Mouse (Mus musculus) limb, embryonic 12.5 days (tissue): Measurements from ENCODE around the gene Vstm5. TPM values are rescaled to one million over a fixed set of nuclear protein-coding genes. Genes with fewer than 3 reads are reported as not detected.
A peak's percentile ranks its signal among the peaks of the same experiment; 100 is the strongest.
"Not testable (repeated sequence)": the region's sequence is repeated elsewhere in the genome, so short reads cannot be mapped to it uniquely, and the experiment has no call there.

Source experiments
- ATAC-seq: fragments of 200-750 bp; cut with Nextera tagmentation; 2 replicates; pipeline ENCODE4 v1.8.0; 2017; ENCODE audit warnings: low read depth, moderate TSS enrichment; ENCODE audit not compliant: insufficient number of reproducible peaks, insufficient read depth, low FRiP score, low TSS enrichment
- H3K27ac ChIP-seq: fragments of 300-500 bp; sonication (generic); 2 replicates; pipeline ENCODE4 v1.5.1; 2016; ENCODE audit warnings: mild to moderate bottlenecking, moderate library complexity
- H3K27me3 ChIP-seq: fragments of 300-500 bp; sonication (generic); 2 replicates; pipeline ENCODE4 v1.6.1; 2016; ENCODE audit warnings: mild to moderate bottlenecking, moderate library complexity
- H3K36me3 ChIP-seq: fragments of 300-500 bp; sonication (generic); 2 replicates; pipeline ENCODE4 v1.6.1; 2016; ENCODE audit warnings: mild to moderate bottlenecking, moderate library complexity
- H3K4me1 ChIP-seq: fragments of 300-500 bp; sonication (generic); replicated peaks from 2 replicates; pipeline ENCODE4 v1.6.1; 2016
- H3K4me2 ChIP-seq: fragments of 300-500 bp; sonication (generic); 2 replicates; pipeline ENCODE4 v1.6.1; 2016; ENCODE audit warnings: mild to moderate bottlenecking, moderate library complexity
- H3K4me3 ChIP-seq: fragments of 300-500 bp; sonication (generic); replicated peaks from 2 replicates; pipeline ENCODE4 v1.5.1; 2016; ENCODE audit warnings: mild to moderate bottlenecking
- H3K9ac ChIP-seq: fragments of 300-500 bp; sonication (generic); replicated peaks from 2 replicates; pipeline ENCODE4 v1.6.1; 2016; ENCODE audit warnings: mild to moderate bottlenecking, moderate library complexity
- H3K9me3 ChIP-seq: fragments of 300-500 bp; sonication (generic); 2 replicates; pipeline ENCODE4 v1.6.1; 2016; ENCODE audit warnings: mild to moderate bottlenecking, moderate library complexity
- WGBS: fragments of 180-500 bp; shearing (Covaris S2); methylation state at CpG from one replicate; pipeline ENCODE4 v1.1.7; 2016; 5-methylcytosine and 5-hydroxymethylcytosine counted together
- polyA plus RNA-seq: library from polyadenylated mRNA; unstranded; fragments of >200 nt; fragmentation: Nextera tagmentation; extraction: Ambion mirVana; gene quantifications from 2 replicates; pipeline ENCODE4 v1.2.1, GENCODE M21; 2016

Gene Vstm5
- polyA plus RNA-seq = 2.4 and 2.6 TPM in 2 replicates

DNA sequence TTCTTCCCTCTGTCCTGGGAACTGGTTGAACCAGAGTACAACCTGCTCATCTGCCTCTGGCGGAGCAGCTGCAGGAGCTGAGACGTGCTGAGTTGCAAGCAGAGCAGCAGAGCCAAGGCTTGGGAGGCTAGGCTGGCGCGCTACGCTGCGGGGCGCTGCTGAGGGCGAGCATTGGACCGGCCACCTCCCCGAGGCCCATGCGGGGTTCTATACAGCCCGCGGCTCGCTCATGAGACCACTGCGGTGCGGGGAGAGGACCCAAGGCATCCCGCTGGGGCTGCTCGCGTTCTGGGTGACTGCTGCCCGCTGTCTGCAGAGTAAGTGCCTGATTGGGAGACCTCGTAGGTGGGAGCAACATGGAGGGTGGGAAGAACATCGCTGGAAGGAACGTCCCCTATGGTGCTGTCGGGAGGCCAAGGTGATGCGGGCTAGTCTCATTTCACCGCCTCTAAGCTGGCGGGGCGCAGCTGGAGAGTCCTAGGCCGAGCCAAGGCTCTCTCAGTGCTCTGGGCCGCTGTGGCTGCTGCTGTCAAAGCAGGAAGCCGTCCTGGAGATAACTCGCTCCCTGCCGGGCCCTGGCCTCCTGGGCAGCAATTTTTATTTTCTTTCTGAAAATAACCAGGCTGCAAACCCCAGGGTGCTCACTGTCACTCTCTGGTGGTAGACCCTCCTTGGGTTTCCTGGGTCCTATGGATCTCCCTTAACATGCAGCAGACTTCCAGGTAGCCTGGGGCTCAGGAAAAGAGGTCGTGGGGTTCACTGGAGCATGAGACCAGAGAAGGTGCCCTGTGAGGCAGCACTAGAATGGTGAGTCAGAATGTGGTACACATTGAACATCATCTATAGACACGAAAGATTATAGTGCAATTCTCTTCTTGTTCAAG, at the start of gene Vstm5:
Gene Vstm5, plus strand, starts transcription at position 4 of the 884 bp plus-strand sequence.
- Histone ChIP-seq H3K27ac (no peak within 1 kb of the TSS), H3K4me1 (peaks cover 10% of the 10 kb centered on the region), H3K9ac (peak within 1 kb of the TSS; percentile 59)

DNA sequence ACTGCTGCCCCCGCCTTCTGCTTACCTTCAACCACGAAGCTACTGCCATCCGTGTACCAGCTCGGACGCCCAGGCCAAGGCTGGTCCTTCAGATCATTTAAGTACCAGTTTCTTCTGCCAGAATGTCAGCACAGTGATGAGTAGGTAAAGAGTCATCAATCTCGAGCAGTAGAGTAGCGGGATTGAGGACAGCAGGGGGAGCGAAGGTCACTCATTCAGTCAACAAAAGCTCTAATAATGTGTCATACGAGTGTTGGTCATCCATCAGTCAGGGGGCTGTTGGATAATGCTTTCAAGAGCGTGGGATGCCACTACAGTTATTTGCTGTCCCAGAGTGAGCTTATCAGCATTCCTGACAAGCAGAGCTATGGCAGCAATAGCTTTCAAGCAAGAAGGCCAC, 44.0 kb upstream of the Vstm5 start:
- not testable (repeated sequence) for ATAC-seq, H3K9me3 ChIP-seq, H3K9ac ChIP-seq, H3K36me3 ChIP-seq, H3K4me2 ChIP-seq, H3K4me1 ChIP-seq, H3K27me3 ChIP-seq, H3K27ac ChIP-seq, H3K4me3 ChIP-seq
- 84% methylated on average over 10 of the region's 10 CpGs for WGBS

More for the DNA sequence above, at the start of gene Vstm5:
- Histone ChIP-seq H3K9me3 (no peaks in the 10 kb centered on the region), H3K27me3 (peaks cover 31% of the 10 kb centered on the region), H3K36me3 (no peaks in the 10 kb centered on the region), H3K4me3 (peak within 1 kb of the TSS; percentile 45), H3K4me2 (peak within 1 kb of the TSS; percentile 80)
- WGBS = 6% methylated on average over 35 of the region's 35 CpGs
- peak; percentile 81 for ATAC-seq

DNA sequence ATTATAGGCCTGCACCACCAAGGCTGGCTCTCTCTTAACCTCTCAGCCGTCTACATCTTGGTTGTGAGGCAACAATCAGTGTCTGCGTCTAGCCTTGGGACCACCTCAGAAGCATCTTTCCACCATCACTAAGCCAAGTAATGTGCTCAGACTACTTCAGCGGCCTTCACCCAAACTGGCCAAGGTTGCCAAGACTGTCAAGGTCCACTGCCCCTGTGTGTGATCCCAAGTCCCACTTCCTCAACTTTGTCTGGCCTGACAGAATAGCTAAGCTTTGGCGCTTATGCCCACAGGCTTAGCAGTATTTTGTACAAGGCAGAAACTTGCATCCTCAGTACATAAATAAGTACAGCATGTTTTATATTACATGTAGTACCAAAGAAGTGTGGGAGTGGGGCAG, 32.2 kb upstream of the Vstm5 start:
- 89% methylated on average over 4 of the region's 4 CpGs for WGBS
- ATAC-seq = no peak

DNA sequence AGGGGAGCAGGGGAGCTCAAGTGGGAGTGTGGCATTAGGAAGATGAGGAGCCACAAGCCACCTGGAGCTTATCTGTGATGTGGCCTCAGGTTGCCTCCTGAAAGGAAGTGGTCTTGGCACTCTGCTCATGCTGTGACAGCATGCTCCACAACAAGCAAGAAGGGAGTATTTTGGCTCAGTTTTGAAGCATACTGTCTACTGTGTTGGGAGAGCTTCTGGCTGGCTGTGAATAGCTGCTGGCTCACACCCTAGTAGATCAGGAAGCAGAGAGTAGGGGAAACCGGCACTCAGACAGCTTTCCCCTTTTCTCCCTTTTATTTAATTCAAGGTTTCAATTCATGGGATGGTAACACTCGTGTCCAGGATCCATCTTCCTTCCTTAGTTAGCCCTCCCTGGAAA, 29.5 kb upstream of the Vstm5 start:
- no peak overlapping the region for H3K4me2 ChIP-seq
- 63% methylated on average over 2 of the region's 2 CpGs for WGBS
- H3K4me1 ChIP-seq = no peaks in the 10 kb centered on the region
- H3K9ac ChIP-seq = no peak overlapping the region
- no peaks in the 10 kb centered on the region for H3K36me3 ChIP-seq
- no peaks in the 10 kb centered on the region for H3K9me3 ChIP-seq
- H3K4me3 ChIP-seq = no peak overlapping the region
- no peak for ATAC-seq
- H3K27ac ChIP-seq = no peak overlapping the region
- no peaks in the 10 kb centered on the region for H3K27me3 ChIP-seq

More for the DNA sequence above, 32.2 kb upstream of the Vstm5 start:
- no peak overlapping the region for H3K4me2 ChIP-seq
- H3K4me1 ChIP-seq = no peaks in the 10 kb centered on the region
- H3K27me3 ChIP-seq = no peaks in the 10 kb centered on the region
- no peak overlapping the region for H3K4me3 ChIP-seq
- no peak overlapping the region for H3K9ac ChIP-seq
- no peaks in the 10 kb centered on the region for H3K9me3 ChIP-seq
- H3K27ac ChIP-seq = no peak overlapping the region
- H3K36me3 ChIP-seq = no peaks in the 10 kb centered on the region

DNA sequence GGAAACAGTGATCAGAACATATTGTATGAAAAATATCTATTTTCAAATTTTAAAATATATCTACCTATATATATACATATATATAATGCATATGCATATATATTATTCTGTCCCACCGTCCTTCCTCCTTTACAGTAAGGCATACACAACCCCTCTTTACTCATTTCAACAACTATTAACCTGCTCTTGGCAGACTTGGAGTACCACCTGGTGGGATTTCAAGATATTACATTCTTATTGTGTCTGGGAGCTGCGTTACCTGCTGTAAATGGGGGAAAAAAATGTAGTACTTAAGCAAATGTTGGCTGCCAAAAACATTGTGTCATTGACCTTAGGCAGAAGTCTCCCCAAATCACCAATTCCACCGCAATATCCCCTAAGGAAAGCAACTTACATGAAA, 27.0 kb upstream of the Vstm5 start:
- Histone ChIP-seq H3K9ac (no peak overlapping the region), H3K27me3 (no peaks in the 10 kb centered on the region), H3K36me3 (no peaks in the 10 kb centered on the region), H3K4me2 (no peak overlapping the region), H3K4me3 (no peak overlapping the region), H3K27ac (no peak overlapping the region), H3K4me1 (no peaks in the 10 kb centered on the region), H3K9me3 (no peaks in the 10 kb centered on the region)
- no peak for ATAC-seq
- 78% methylated on average over 3 of the region's 3 CpGs for WGBS

DNA sequence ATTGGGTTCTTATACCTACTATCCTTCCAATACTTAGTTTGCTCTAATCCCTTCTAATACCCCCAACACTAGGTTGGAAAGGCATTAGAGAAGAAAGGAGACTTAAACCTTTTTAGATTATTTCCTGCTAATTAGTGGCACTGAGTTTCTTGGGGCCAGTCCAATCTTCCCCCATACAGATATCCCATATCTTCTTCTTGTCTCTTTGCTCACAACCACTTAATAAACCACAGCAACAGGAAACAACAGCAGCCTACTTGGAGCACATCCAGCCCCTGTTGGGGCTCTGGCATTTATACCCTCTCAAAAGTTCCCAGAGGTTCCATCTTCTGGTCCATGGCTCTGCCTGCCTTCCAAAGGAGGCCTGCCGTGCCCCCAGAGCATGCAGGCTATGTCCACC, 25.1 kb upstream of the Vstm5 start:
- Histone ChIP-seq H3K27ac (no peak overlapping the region), H3K4me2 (no peak overlapping the region), H3K9ac (no peak overlapping the region), H3K4me1 (no peaks in the 10 kb centered on the region), H3K27me3 (no peaks in the 10 kb centered on the region), H3K4me3 (no peak overlapping the region), H3K36me3 (no peaks in the 10 kb centered on the region), H3K9me3 (no peaks in the 10 kb centered on the region)
- no peak for ATAC-seq
- WGBS = 81% methylated on average over 1 of the region's 1 CpGs

DNA sequence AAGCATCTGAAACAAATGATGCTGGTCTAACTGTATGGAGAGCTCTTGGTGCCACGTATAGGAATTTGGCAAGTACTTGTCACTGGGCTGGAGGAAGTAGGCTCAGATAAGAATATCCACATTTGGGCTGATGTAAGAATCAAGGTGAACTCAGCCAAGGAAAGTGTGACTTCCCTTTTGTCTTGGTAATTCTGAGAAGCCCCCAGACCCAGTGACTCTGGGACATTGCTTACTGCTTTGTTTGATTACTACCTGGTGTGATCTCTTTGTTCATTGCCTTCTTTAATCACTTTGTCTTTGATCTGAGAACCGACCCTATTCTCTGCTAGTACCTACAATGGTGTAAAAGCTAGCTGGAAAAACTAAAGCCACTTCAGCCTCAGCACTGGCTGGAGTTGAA, 13.9 kb upstream of the Vstm5 start:
- Histone ChIP-seq H3K4me2 (no peak overlapping the region), H3K4me1 (no peaks in the 10 kb centered on the region), H3K27ac (no peak overlapping the region), H3K9me3 (peaks cover 6% of the 10 kb centered on the region; the same call in 1 of the 2 replicates), H3K9ac (no peak overlapping the region), H3K36me3 (no peaks in the 10 kb centered on the region), H3K27me3 (no peaks in the 10 kb centered on the region), H3K4me3 (no peak overlapping the region)
- no peak for ATAC-seq
- 33% methylated on average over 2 of the region's 2 CpGs for WGBS

DNA sequence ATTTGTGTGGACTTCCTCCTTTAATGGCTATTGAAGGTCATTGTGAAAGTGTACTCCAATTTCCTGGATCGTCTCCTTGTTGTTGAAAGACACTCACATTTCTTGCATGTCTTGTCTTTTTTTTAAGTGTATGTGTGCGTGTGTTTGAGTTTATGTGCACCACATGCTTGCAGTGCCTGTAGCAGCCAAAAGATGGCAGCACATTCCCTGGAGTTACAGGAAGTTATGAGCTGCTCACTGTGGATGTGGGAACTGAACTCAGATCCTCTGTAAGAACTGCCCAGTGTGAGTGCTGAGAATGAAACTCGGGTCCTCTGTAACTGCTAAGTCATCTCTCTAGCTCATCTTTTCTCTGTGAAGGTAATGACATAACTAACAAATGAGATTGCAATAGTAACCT, 6.4 kb upstream of the Vstm5 start:
- Histone ChIP-seq H3K27me3 (no peaks in the 10 kb centered on the region), H3K9me3 (0 out of 2 replicates have a peak, but pooled peaks cover 4% of the 10 kb centered on the region), H3K36me3 (no peaks in the 10 kb centered on the region), H3K4me1 (no peaks in the 10 kb centered on the region), H3K9ac (no peak overlapping the region), H3K4me2 (no peak overlapping the region), H3K4me3 (no peak overlapping the region), H3K27ac (no peak overlapping the region)
- no peak for ATAC-seq
- 88% methylated on average over 3 of the region's 3 CpGs for WGBS

DNA sequence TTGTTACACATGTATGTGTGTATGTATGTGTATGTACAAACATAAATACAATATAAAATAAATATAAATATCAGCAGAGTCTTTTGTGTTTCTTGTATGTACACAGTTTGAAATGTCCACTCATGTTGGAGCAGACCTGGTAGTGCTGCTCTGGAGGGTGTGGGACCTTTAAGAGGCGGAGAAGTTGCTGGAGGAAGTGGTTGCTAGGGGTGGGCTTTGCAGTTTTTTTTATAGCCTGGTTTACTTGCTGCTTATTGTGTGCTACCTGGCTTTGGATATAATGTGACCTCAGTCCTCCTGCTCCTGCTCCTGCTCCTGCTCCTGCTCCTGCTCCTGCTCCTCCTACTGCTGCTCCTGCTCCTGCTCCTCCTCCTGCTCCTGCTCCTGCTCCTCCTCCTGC, 5.2 kb upstream of the Vstm5 start:
- H3K4me3 ChIP-seq = no peak overlapping the region
- H3K9ac ChIP-seq = no peak overlapping the region
- H3K36me3 ChIP-seq = no peaks in the 10 kb centered on the region
- no peak overlapping the region for H3K4me2 ChIP-seq
- peaks cover 4% of the 10 kb centered on the region for H3K4me1 ChIP-seq
- H3K27ac ChIP-seq = no peak overlapping the region
- no peak for ATAC-seq
- 0 out of 2 replicates have a peak, but pooled peaks cover 4% of the 10 kb centered on the region for H3K9me3 ChIP-seq
- H3K27me3 ChIP-seq = peaks cover 11% of the 10 kb centered on the region
- WGBS = 86% methylated on average over 1 of the region's 1 CpGs

DNA sequence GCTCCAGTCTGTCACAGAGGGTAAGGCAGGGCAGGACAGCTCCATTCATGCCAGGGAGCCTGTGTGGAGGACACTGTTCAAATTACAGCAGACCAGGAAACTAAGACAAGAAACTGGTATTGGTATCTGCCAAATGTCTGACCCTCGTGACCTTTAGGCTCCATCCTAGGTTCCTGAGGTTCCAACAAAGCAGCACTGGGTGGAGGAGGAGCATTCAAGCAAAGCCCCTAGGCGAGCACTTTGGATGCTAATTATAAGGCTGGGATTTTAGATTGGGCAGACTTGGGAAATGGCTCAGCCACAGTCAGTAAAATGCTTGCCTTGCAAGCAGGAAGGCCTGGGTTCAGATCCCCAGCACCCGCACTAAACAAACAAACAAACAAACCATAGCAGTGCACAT, 2.9 kb upstream of the Vstm5 start:
- Histone ChIP-seq H3K9me3 (0 out of 2 replicates have a peak, but pooled peaks cover 4% of the 10 kb centered on the region), H3K36me3 (no peaks in the 10 kb centered on the region), H3K4me3 (no peak overlapping the region), H3K9ac (no peak overlapping the region), H3K4me2 (no peak overlapping the region), H3K27ac (no peak overlapping the region), H3K27me3 (peaks cover 31% of the 10 kb centered on the region), H3K4me1 (peaks cover 10% of the 10 kb centered on the region)
- no peak for ATAC-seq
- WGBS = 78% methylated on average over 3 of the region's 3 CpGs

DNA sequence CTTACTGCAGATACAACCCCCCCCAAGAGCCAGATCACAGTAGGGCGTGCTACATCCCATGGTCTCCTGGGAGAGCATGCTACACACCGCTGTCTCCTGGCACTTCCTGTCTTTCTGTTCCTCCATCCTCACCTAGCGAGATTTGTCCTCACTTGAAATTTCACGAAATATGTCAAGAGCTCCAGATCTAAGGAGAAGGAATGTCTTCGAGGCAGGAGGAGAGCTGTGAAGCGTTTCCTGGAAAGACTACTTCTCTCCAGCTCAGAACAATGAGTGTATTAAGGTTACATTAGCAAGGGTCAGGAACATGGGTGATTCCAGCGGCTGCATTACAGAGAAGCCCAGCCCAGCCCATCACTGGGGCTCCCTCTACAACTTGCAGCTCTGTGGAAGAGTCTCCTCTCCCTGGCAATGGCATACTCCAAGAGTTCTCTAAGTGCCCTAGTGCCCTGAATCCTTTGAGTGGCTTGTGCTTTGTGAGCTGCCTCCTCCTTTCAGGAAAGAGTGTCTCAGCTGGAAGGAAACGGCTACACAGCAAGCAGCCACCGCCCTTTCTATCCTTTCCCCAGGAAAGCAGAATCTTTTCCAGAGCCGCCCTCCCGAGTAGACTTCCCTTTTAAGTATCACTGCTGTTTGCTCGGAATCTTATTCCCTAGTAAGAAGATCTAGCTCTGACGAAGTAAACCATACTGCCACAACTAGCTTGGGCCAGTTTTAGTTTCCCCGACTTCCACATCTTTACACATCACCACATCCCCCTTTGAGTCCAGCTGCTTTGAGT, 1.1 kb upstream of the Vstm5 start:
- Histone ChIP-seq H3K4me2 (no peak overlapping the region), H3K4me1 (peaks cover 10% of the 10 kb centered on the region), H3K9me3 (no peaks in the 10 kb centered on the region), H3K4me3 (no peak overlapping the region), H3K27me3 (peaks cover 31% of the 10 kb centered on the region), H3K27ac (no peak overlapping the region), H3K36me3 (no peaks in the 10 kb centered on the region), H3K9ac (no peak overlapping the region)
- no peak for ATAC-seq
- 59% methylated on average over 14 of the region's 14 CpGs for WGBS
